Mouse (Mus musculus) neural tube, embryonic 12.5 days (tissue): ENCODE data around the gene Nol11. TPM values are rescaled to one million over a fixed set of nuclear protein-coding genes. Genes with fewer than 3 reads are reported as not detected.
A peak's percentile ranks its signal among the peaks of the same experiment; 100 is the strongest.

Experiments
- ATAC-seq: fragments of 200-750 bp; cut with Nextera tagmentation; 2 replicates; pipeline ENCODE4 v1.8.0; 2017; ENCODE audit warnings: low read depth, mild to moderate bottlenecking, moderate TSS enrichment, moderate library complexity; ENCODE audit not compliant: low FRiP score
- H3K27ac ChIP-seq: fragments of 300-500 bp; sonication (generic); 2 replicates; pipeline ENCODE4 v1.5.1; 2016
- H3K27me3 ChIP-seq: fragments of 300-500 bp; sonication (generic); replicated peaks from 2 replicates; pipeline ENCODE4 v1.6.1; 2016; ENCODE audit warnings: mild to moderate bottlenecking
- H3K36me3 ChIP-seq: fragments of 300-500 bp; sonication (generic); 2 replicates; pipeline ENCODE4 v1.6.1; 2016; ENCODE audit warnings: mild to moderate bottlenecking
- H3K4me1 ChIP-seq: fragments of 300-500 bp; sonication (generic); 2 replicates; pipeline ENCODE4 v1.6.1; 2016
- H3K4me2 ChIP-seq: fragments of 300-500 bp; sonication (generic); replicated peaks from 2 replicates; pipeline ENCODE4 v1.6.1; 2016; ENCODE audit warnings: mild to moderate bottlenecking
- H3K4me3 ChIP-seq: fragments of 300-500 bp; sonication (generic); 2 replicates; pipeline ENCODE4 v1.5.1; 2016
- H3K9ac ChIP-seq: fragments of 300-500 bp; sonication (generic); 2 replicates; pipeline ENCODE4 v1.6.1; 2016; ENCODE audit warnings: mild to moderate bottlenecking
- H3K9me3 ChIP-seq: fragments of 300-500 bp; sonication (generic); 2 replicates; pipeline ENCODE4 v1.6.1; 2016; ENCODE audit warnings: mild to moderate bottlenecking
- WGBS: fragments of 180-500 bp; shearing (Covaris S2); methylation state at CpG from one replicate; pipeline ENCODE4 v1.1.7; 2016; 5-methylcytosine and 5-hydroxymethylcytosine counted together
- polyA plus RNA-seq: library from polyadenylated mRNA; unstranded; fragments of >200 nt; fragmentation: Nextera tagmentation; extraction: Ambion mirVana; gene quantifications from 2 replicates; pipeline ENCODE4 v1.2.1, GENCODE M21; 2016

Nol11 gene
- polyA plus RNA-seq: 57.2 and 60.6 TPM in 2 replicates

DNA sequence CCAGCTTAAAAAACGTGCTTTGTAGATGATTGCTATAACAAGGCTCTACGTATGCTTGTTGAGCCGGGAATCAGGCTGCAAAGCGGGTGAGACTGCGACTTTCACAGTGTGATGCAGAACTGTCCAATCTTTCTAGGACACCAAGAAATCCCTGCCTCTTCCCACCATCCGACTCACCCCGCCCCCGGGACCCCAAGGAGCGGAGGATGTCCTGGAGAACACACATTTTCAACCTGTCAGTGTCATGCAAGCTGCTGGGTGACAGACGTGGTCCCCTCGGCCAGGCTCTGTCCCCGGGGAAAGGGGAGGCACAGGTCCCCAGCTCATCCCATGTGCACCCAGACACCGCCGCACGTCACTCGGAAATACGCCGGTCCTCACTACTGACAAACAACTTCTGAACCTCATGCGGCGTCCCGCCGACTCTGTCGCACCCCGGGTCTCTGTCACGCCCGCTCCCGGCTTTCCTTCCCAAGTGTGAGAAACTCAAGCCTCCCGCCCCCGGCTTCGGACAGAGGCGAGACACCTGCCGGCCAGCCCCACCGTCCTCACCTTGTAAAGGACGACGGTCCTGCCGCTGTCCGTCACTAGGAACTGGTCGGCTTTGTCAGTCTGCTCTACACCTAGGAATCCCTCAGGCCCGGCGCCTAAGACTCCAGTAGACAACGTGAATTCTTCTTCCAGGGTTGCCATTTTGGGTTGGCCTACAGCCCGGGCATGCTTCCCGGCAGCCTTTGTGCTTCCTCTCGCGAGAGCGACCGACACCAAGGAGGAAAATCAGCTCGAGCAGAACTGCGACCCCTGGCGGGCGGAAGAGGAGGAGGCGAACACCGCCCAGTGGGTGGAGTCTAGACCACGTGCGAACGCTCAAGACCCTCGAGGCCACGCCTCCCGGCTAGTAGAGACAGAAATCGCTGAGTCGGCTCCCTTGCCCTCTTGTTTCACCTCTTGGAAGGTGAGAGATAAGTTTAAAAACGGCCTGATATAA, at the start of gene Nol11:
TSS of gene Nol11 (minus strand) at position 817 of the 988 bp plus-strand sequence.
- Histone ChIP-seq H3K9ac (peak within 1 kb of the TSS; percentile 90), H3K4me1 (peaks cover 6% of the 10 kb centered on the region), H3K4me3 (peak within 1 kb of the TSS; percentile 83), H3K27ac (peak within 1 kb of the TSS; percentile 64), H3K9me3 (no peaks in the 10 kb centered on the region), H3K27me3 (no peaks in the 10 kb centered on the region), H3K4me2 (peak within 1 kb of the TSS; percentile 90), H3K36me3 (peaks cover 23% of the 10 kb centered on the region)
- ATAC-seq: peak; percentile 93
- under 1% methylated on average over 62 of the region's 62 CpGs for WGBS

DNA sequence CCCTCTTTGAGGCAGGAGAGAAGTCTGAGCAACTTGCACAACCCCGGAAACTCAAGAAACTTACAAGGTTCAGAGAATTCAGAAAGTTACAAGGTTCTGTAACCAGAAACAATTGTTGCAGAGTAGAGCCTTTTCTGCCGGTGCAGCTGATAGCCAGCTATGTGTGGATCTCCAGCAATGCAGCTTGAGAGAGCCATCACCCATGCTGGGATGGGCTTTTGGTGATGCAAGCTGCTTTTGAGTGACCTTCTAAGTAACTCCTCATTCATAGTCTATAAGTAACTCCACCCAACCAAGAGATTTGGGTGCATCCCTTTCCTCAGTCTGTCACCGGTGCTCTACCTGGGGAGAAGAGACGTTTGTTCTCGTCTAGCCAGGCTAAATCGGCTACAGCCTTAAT, 49.3 kb upstream of the Nol11 start:
- peaks cover 4% of the 10 kb centered on the region; the same call in 1 of the 2 replicates for H3K36me3 ChIP-seq
- H3K4me2 ChIP-seq: no peak overlapping the region
- H3K4me3 ChIP-seq: no peak overlapping the region
- no peak overlapping the region for H3K27ac ChIP-seq
- H3K9me3 ChIP-seq: no peaks in the 10 kb centered on the region
- 92% methylated on average over 6 of the region's 6 CpGs for WGBS
- no peaks in the 10 kb centered on the region for H3K4me1 ChIP-seq
- H3K27me3 ChIP-seq: no peaks in the 10 kb centered on the region
- ATAC-seq: no peak
- no peak overlapping the region for H3K9ac ChIP-seq

DNA sequence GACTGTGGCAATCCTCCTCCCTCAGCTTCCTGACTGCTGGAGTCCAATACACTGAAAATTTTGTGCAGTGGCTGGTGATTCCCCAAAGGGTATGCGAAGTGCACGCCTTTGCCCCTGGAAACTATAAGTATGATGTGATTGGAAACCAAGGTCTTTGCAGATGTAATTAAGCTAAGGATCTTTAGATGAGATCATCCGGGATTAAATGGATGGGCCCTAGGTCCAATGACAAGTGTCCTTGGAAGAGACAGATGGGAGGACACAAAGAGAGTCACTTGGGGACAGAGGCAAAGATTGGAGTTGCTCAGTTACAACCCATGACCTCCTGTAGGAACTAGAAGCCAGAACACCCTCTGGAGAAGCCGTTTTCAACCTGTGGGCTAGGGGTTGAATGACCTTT, 48.4 kb upstream of the Nol11 start:
- no peak overlapping the region for H3K4me2 ChIP-seq
- no peak overlapping the region for H3K9ac ChIP-seq
- H3K9me3 ChIP-seq: no peaks in the 10 kb centered on the region
- no peaks in the 10 kb centered on the region for H3K4me1 ChIP-seq
- no peak overlapping the region for H3K27ac ChIP-seq
- 91% methylated on average over 4 of the region's 4 CpGs for WGBS
- peaks cover 4% of the 10 kb centered on the region; the same call in 1 of the 2 replicates for H3K36me3 ChIP-seq
- H3K4me3 ChIP-seq: no peak overlapping the region
- H3K27me3 ChIP-seq: no peaks in the 10 kb centered on the region
- no peak for ATAC-seq

DNA sequence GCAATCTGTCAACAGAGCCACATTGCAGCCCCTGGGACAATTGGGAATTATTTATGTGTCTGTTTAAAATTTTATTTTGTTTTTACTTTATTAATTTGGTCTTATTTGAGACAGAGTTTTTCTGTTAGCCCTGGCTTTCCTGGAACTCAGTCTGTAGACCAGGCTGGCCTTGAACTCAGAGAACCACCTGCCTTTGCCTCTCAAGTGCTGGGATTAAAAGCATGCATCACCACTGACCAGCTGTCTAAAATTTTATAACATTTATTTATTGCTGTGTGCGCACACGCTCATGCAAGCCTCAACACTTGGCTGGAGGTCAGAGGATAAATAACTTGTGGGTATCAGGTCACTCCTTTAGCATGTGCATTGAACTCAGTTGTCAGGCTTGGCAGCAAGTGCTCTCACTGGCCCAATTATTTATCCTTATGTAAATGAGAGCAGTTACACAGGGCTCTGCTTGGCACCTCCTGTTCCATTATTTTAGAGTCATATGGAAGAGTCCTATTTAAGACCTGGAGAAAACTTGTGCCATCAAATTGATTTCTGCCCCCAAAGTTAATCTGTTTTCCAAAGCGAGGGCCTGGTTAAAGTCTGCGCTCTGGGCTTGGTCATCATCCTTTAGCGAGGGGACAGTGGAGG, 44.2 kb upstream of the Nol11 start:
- Histone ChIP-seq H3K4me1 (no peaks in the 10 kb centered on the region), H3K36me3 (peaks cover 19% of the 10 kb centered on the region), H3K4me2 (no peak overlapping the region), H3K4me3 (no peak overlapping the region), H3K9ac (no peak overlapping the region), H3K27ac (no peak overlapping the region), H3K9me3 (0 out of 2 replicates have a peak, but pooled peaks cover 13% of the 10 kb centered on the region), H3K27me3 (no peaks in the 10 kb centered on the region)
- WGBS: 80% methylated on average over 5 of the region's 5 CpGs
- ATAC-seq: no peak

DNA sequence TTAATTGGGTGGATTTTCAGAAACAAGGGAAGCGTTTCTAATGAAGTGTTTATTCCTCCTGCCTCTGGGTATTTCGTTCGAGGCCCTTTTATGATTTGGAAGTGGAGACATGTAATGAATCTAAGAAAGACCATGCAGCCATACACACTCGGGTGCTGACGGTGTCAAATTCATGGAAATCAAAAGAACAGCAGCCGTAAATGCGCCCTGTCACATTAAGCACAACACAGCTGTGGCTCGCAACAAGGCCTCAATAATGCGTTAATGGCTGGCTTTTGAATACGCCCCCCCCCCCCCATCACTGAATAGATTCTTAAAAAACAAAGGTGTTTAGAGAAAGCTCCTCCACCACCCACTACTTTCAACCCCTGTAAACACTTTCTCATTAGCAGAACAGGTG, 40.9 kb upstream of the Nol11 start:
- Histone ChIP-seq H3K9ac (no peak overlapping the region), H3K27ac (no peak overlapping the region), H3K9me3 (0 out of 2 replicates have a peak, but pooled peaks cover 15% of the 10 kb centered on the region), H3K4me2 (no peak overlapping the region), H3K27me3 (no peaks in the 10 kb centered on the region), H3K36me3 (peaks cover 25% of the 10 kb centered on the region), H3K4me3 (no peak overlapping the region), H3K4me1 (no peaks in the 10 kb centered on the region)
- ATAC-seq: no peak
- WGBS: 44% methylated on average over 10 of the region's 10 CpGs

DNA sequence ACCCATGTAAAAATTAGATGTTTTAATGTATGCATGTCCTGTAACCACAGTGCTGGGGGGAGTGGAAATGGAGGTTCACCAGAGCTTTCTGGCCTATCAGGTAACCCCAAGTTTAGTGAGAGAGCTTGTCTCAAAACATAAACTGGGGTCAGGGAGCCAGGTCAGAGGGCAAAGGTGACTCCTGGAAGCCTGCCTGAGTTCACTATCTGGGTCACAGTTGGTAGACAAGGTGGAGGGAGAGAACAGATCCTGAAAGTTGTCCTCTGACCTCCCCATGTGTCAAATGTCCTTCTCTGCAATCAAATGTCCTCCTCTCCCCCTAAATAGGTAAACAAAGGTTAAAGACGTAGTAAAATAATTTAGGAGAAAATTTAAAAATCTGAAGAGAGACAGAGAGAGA, 37.2 kb upstream of the Nol11 start:
- ATAC-seq: no peak
- Histone ChIP-seq H3K9me3 (0 out of 2 replicates have a peak, but pooled peaks cover 8% of the 10 kb centered on the region), H3K4me2 (no peak overlapping the region), H3K27ac (no peak overlapping the region), H3K36me3 (peaks cover 11% of the 10 kb centered on the region; the same call in 1 of the 2 replicates), H3K9ac (no peak overlapping the region), H3K27me3 (no peaks in the 10 kb centered on the region), H3K4me3 (no peak overlapping the region), H3K4me1 (peaks cover 5% of the 10 kb centered on the region; the same call in 1 of the 2 replicates)
- 95% methylated on average over 1 of the region's 1 CpGs for WGBS

DNA sequence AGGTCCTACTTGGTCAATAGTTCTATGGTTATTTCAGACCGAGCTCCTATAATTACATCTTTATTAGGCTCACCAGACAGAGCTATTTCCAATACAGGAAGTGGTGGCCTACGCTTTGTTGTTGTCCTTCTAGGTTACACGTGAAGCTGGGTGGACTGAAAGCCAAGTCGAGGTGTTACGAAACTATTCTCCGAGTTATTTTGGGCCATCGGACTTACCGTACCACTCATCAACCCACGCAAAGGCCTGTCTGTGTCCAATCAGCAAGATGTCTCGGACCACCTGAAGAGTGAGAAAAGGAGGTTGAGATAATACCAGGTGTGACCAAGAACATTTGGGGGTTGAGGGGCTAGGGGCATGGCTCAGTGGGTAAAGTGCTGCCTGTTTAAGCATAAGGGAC, 36.8 kb upstream of the Nol11 start:
- peaks cover 9% of the 10 kb centered on the region; the same call in 1 of the 2 replicates for H3K36me3 ChIP-seq
- no peak overlapping the region for H3K4me2 ChIP-seq
- no peak overlapping the region for H3K27ac ChIP-seq
- peaks cover 5% of the 10 kb centered on the region; the same call in 1 of the 2 replicates for H3K4me1 ChIP-seq
- ATAC-seq: no peak
- no peak overlapping the region for H3K9ac ChIP-seq
- no peaks in the 10 kb centered on the region for H3K27me3 ChIP-seq
- no peak overlapping the region for H3K4me3 ChIP-seq
- 95% methylated on average over 10 of the region's 10 CpGs for WGBS
- H3K9me3 ChIP-seq: 0 out of 2 replicates have a peak, but pooled peaks cover 6% of the 10 kb centered on the region

DNA sequence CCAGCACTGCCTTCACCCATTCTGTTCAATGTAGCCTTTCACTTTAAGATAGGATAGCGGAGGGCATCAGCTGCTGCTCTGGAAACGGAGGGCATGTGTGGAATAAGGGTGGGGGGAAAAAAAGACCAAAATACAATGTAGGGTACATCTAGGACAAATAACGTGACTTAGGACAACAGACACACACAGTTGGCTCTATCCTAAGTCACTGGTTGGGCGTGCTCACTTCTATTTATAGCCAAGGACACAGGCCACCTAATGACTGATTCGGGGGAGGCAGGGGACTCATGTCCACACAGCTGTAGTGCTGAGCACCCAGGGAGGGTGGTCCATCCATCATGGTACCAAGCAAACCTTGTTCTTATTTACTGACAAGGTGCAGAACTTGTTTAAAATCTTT, 36.1 kb upstream of the Nol11 start:
- H3K9me3 ChIP-seq: 0 out of 2 replicates have a peak, but pooled peaks cover 6% of the 10 kb centered on the region
- no peak overlapping the region for H3K9ac ChIP-seq
- no peak overlapping the region for H3K4me3 ChIP-seq
- 93% methylated on average over 5 of the region's 5 CpGs for WGBS
- H3K36me3 ChIP-seq: peaks cover 9% of the 10 kb centered on the region; the same call in 1 of the 2 replicates
- no peak overlapping the region for H3K4me2 ChIP-seq
- peaks cover 5% of the 10 kb centered on the region; the same call in 1 of the 2 replicates for H3K4me1 ChIP-seq
- no peak overlapping the region for H3K27ac ChIP-seq
- H3K27me3 ChIP-seq: no peaks in the 10 kb centered on the region
- ATAC-seq: no peak

DNA sequence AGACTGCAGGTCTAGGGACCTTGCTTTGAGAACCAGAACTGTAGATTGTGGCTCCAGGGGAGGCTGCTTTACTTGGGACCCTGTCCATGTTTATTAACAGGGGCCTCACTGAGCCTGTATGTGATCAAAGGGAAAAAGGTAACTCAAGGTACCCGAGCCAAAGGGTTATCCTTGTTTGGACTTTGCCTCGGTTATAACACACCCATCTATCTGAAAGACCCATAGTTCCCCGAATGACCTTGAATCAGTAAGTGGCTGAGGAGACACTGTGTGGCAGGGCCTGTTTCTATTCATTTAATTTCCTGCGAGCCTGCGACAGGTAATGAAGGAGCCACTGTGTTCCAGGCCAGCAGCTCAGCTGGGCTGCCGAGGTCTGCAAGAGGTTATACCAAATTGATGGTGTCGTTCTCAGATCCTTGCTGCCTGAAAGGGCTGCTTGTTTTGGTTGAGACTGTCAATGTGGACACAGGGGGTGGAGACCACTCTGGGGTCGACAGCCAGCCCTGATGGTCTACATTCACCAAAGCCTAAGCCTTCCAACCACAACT, 34.6 kb upstream of the Nol11 start:
- no peak for ATAC-seq
- H3K27me3 ChIP-seq: no peaks in the 10 kb centered on the region
- no peak overlapping the region for H3K4me2 ChIP-seq
- no peak overlapping the region for H3K9ac ChIP-seq
- H3K27ac ChIP-seq: no peak overlapping the region
- H3K9me3 ChIP-seq: 0 out of 2 replicates have a peak, but pooled peaks cover 6% of the 10 kb centered on the region
- H3K4me3 ChIP-seq: no peak overlapping the region
- 73% methylated on average over 8 of the region's 8 CpGs for WGBS
- peaks cover 5% of the 10 kb centered on the region; the same call in 1 of the 2 replicates for H3K4me1 ChIP-seq
- peaks cover 9% of the 10 kb centered on the region; the same call in 1 of the 2 replicates for H3K36me3 ChIP-seq

DNA sequence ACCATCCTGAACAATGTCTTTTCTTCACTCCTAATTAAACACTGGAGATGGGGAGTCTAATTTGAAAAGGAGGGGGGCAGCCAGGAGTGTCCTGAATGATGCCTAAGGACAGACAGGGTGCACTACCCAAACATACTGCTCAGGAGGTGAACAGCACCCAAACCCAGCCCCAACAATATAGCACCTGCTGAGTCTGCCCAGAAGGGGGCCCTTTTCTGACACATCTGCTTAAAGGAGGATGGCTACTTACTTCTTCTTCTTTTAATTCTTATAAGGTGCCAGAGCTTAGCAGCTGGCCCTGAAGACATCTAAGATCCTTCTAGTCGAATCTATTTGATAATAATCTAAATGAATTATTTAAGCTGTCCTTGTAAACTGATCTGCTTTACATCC, 34.0 kb upstream of the Nol11 start:
- no peak overlapping the region for H3K27ac ChIP-seq
- no peak overlapping the region for H3K4me3 ChIP-seq
- no peak overlapping the region for H3K4me2 ChIP-seq
- no peak overlapping the region for H3K9ac ChIP-seq
- peaks cover 4% of the 10 kb centered on the region; the same call in 1 of the 2 replicates for H3K36me3 ChIP-seq
- peaks cover 5% of the 10 kb centered on the region; the same call in 1 of the 2 replicates for H3K4me1 ChIP-seq
- no peak for ATAC-seq
- whole genome bisulfite sequencing: 75% methylated on average over 1 of the region's 1 CpGs
- H3K27me3 ChIP-seq: no peaks in the 10 kb centered on the region
- H3K9me3 ChIP-seq: no peaks in the 10 kb centered on the region

DNA sequence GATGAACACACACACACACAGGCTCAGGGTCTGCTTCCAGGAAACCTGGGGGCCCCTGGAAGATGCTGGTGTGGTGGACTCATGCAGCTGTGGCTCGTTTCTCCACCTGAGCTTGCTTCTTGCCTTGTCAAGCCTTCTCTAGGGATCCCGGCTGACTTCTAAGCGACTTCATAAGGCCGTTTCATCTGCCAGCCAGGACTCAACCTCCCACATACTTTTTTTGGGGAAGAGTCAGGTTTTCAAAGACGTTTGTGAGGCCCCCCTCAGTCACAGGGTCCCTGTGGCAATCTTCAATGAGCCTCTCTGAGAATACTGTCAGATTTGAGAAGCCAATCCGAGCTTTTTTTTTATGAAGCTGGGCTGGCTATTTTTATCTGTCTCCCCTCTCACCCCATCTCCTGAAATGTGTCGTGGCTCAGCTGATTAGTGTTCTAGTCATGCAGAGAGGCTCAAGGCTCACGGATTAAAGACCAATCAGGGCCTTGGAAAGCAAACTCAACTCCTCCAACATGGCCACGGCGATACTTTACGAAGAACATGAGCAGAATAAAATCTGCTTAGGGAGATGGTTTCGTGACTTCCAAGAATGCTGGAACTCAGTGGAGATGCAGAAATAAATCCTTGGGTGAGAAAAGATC, 33.5 kb upstream of the Nol11 start:
- H3K9ac ChIP-seq: no peak overlapping the region
- no peaks in the 10 kb centered on the region for H3K9me3 ChIP-seq
- H3K4me2 ChIP-seq: no peak overlapping the region
- no peak overlapping the region for H3K4me3 ChIP-seq
- H3K27ac ChIP-seq: no peak overlapping the region
- H3K4me1 ChIP-seq: peaks cover 5% of the 10 kb centered on the region; the same call in 1 of the 2 replicates
- ATAC-seq: no peak
- H3K36me3 ChIP-seq: no peaks in the 10 kb centered on the region
- H3K27me3 ChIP-seq: no peaks in the 10 kb centered on the region
- WGBS: 73% methylated on average over 12 of the region's 12 CpGs
